Mouse (Mus musculus) urinary bladder, postnatal 10 days (tissue): ENCODE data around the gene Olfr836.
"Not testable (repeated sequence)": the region's sequence is repeated elsewhere in the genome, so short reads cannot be mapped to it uniquely, and the experiment has no call there.

Source experiments
- DNase-seq: peaks from one replicate; pipeline ENCODE4 v3.0.0; 2022; ENCODE audit warnings: low spot score

The Olfr836 gene

GRCm38 (mm10) chr9:19120082-19120481, at the start of gene Olfr836:
Gene Olfr836 (plus strand): TSS chr9:19120382.
- no peak for DNase-seq

GRCm38 (mm10) chr9:19084986-19085385, 35.2 kb upstream of the Olfr836 start:
- no peak for DNase-seq

- DNase-seq: not testable (repeated sequence)
These were observed 27.1 kb upstream of the Olfr836 start for GRCm38 (mm10) chr9:19092889-19093753.

- no peak for DNase-seq
These were observed 22.9 kb upstream of the Olfr836 start for GRCm38 (mm10) chr9:19097286-19097685.

- no peak for DNase-seq
These were observed 15.8 kb downstream of the Olfr836 start, which contains the start of gene Olfr837 for GRCm38 (mm10) chr9:19136017-19136416. Gene Olfr837 (plus strand): TSS chr9:19136317.
